Mouse (Mus musculus) small intestine, adult 2 months (tissue): ENCODE measurements around the gene Spns2. TPM values are rescaled to one million over a fixed set of nuclear protein-coding genes. Genes with fewer than 3 reads are reported as not detected.

Experiments
- H3K27ac ChIP-seq: fragments of 200-500 bp; 2 replicates; pipeline ENCODE4 v1.5.1; 2012; ENCODE audit warnings: low read depth, low read length, control low read depth, inconsistent platforms; ENCODE audit not compliant: insufficient read depth
- H3K27me3 ChIP-seq: fragments of 200-500 bp; 2 replicates; pipeline ENCODE4 v1.6.1; 2012; ENCODE audit warnings: mild to moderate bottlenecking, moderate library complexity, low read length, inconsistent platforms; ENCODE audit not compliant: control insufficient read depth, insufficient read depth
- H3K36me3 ChIP-seq: fragments of 200-500 bp; 2 replicates; pipeline ENCODE4 v1.6.1; 2012; ENCODE audit warnings: mild to moderate bottlenecking, low read length, control low read depth, inconsistent platforms; ENCODE audit not compliant: control insufficient read depth, insufficient read depth
- H3K4me1 ChIP-seq: fragments of 200-500 bp; 2 replicates; pipeline ENCODE4 v1.6.1; 2012; ENCODE audit warnings: low read length, inconsistent platforms, mixed read lengths; ENCODE audit not compliant: control insufficient read depth, insufficient read depth, insufficient read length
- H3K4me3 ChIP-seq: fragments of 200-500 bp; 2 replicates; pipeline ENCODE4 v1.5.1; 2012; ENCODE audit warnings: low read depth, mild to moderate bottlenecking, control low read depth, inconsistent platforms, low read length, moderate library complexity
- CTCF ChIP-seq: fragments of 200-500 bp; IDR thresholded peaks from 2 replicates; pipeline ENCODE4 v1.5.1; 2012; ENCODE audit warnings: low read depth, mild to moderate bottlenecking, control low read depth, inconsistent platforms, low read length, moderate library complexity, mixed read lengths; ENCODE audit not compliant: insufficient replicate concordance, insufficient read length; ENCODE audit errors: extremely low read depth
- POLR2A ChIP-seq: fragments of 200-500 bp; IDR thresholded peaks from 2 replicates; pipeline ENCODE4 v1.6.1; 2012; ENCODE audit warnings: low read depth, mild to moderate bottlenecking, control low read depth, inconsistent platforms, low read length, moderate library complexity
- WGBS: fragments of 180-500 bp; shearing (Covaris S2); methylation state at CpG from one replicate; pipeline ENCODE4 v1.1.7; 2018; 5-methylcytosine and 5-hydroxymethylcytosine counted together
- polyA plus RNA-seq: library from polyadenylated mRNA; depleted of rRNA; stranded (reverse); fragments of >200 nt; gene quantifications from 2 replicates; pipeline ENCODE4 v1.2.3, GENCODE M21; 2012

Gene Spns2
- polyA plus RNA-seq, 1 experiment: 77.7 TPM

DNA sequence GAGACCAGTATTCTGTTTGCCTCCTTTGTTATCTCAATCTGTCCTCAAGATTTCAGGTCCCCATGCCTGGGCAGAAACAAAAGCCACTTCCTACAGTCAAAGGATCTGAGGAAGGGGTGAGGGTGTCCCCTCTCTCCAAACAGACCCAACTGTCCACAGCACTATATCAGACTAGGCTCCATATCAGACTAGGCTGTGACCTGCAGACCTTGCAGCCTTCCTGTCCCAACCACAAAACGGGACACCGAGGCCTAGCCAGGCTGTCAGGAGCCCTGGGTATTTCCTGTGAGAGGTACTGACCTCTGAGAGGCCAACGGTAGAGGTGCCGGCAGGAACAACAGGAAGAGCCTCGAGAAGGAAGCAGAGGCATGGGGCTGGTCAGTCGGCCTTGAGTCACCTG, 5.2 kb downstream of the Spns2 start:
- Histone ChIP-seq H3K36me3 (no peaks in the 10 kb centered on the region), H3K4me3 (no peak overlapping the region), H3K27me3 (0 out of 2 replicates have a peak, but pooled peaks cover 3% of the 10 kb centered on the region), H3K27ac (peak overlapping the region; percentile 28; the same call in 1 of the 2 replicates), H3K4me1 (peaks cover 26% of the 10 kb centered on the region)
- TF ChIP-seq CTCF (no peak), POLR2A (no peak)
- WGBS: 44% methylated on average over 6 of the region's 6 CpGs

DNA sequence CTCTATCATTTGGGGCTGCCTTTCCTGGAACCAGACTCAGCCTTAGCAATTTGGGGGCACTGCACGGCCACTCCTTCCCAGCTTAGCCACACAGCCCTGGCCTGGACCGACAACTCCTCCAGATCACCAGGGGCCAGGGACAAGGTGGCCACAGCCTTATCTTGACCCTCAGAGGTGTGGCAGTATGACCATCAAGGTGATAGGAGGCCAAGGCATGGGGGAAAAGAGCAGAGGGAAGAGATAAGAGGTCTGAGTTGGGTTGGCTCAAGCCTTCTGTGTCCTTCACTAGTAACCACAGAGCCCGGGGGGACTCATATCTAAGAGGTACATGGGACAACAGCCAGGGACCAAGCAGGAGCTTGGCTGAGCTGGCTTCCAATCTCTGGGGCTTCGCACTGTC, 7.8 kb downstream of the Spns2 start:
- WGBS: 64% methylated on average over 4 of the region's 4 CpGs
- no peak overlapping the region for H3K4me3 ChIP-seq
- peaks cover 19% of the 10 kb centered on the region; the same call in 1 of the 2 replicates for H3K4me1 ChIP-seq
- no peaks in the 10 kb centered on the region for H3K27me3 ChIP-seq
- no peaks in the 10 kb centered on the region for H3K36me3 ChIP-seq
- H3K27ac ChIP-seq: 0 out of 2 replicates have a peak overlapping the region, but pooled peaks have one; percentile 7
- TF ChIP-seq POLR2A: no peak
- TF ChIP-seq CTCF: no peak

DNA sequence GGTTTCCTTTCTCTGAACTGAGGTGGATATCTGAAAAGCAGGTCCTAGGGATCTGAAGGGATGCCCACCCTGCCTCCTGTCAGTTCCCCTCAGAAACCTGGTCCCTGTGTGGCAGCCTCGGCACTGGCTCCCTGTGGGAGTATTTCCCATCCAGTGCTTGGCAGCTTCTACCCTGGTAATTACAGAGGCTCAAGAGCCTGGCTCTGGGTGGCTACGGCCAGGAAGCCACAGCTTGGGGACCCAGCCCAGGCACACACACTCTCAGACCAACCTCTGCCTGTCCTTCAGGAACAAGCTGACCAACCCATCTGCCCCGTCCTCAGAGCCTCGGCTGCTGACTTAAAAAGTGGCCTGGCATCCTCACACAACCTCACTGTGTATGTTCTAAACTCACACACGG, 8.4 kb downstream of the Spns2 start:
- TF ChIP-seq CTCF (no peak), POLR2A (no peak)
- WGBS: 69% methylated on average over 5 of the region's 5 CpGs
- peaks cover 22% of the 10 kb centered on the region; the same call in 1 of the 2 replicates for H3K4me1 ChIP-seq

DNA sequence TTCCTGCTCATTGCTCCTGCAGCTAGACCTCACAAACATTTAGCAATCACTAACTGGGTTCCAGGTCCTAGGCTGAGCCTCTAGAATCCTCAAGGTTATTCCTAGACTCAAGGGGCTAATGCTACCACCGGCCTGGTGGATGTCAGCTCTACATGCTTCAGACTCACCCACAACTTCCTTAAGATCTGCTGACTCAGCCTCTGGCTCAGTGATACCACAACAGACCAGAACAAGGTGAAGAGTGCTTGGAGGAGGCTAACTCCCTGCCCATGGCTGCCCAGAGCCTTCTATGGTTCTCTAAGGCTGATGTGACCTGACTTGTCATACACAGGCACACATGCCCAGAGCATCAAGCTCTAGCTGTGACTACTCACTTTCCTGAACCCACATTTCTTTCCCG, 10.2 kb downstream of the Spns2 start:
- H3K27ac ChIP-seq: no peak overlapping the region
- H3K4me3 ChIP-seq: no peak overlapping the region
- peaks cover 35% of the 10 kb centered on the region for H3K4me1 ChIP-seq
- H3K27me3 ChIP-seq: no peaks in the 10 kb centered on the region
- TF ChIP-seq POLR2A: no peak
- WGBS: 76% methylated on average over 2 of the region's 2 CpGs
- H3K36me3 ChIP-seq: no peaks in the 10 kb centered on the region

More for the DNA sequence above, 8.4 kb downstream of the Spns2 start:
- Histone ChIP-seq H3K27ac (no peak overlapping the region), H3K36me3 (no peaks in the 10 kb centered on the region), H3K27me3 (no peaks in the 10 kb centered on the region), H3K4me3 (no peak overlapping the region)

DNA sequence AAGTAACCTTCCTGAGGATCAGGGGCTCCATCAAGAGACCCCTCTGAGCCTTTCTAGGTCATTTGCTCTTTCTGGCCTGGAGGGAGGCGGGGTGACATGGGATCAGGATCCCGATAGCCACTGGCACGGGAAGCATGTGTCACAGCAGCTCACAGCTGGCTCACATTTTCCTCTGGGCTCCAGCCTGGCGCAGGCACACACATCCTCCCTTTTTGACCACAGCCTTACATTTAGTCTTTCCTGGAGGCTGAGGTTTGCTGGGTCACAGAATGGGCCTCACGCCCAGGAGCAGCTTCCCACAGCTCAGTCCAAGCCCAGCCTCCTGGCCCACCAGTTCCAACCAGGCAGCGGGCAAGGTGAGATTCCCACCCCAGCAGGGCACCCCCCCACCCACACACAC, 11.5 kb downstream of the Spns2 start:
- TF ChIP-seq POLR2A (no peak), CTCF (no peak)
- Histone ChIP-seq H3K36me3 (no peaks in the 10 kb centered on the region), H3K27ac (no peak overlapping the region), H3K4me3 (no peak overlapping the region), H3K4me1 (peaks cover 47% of the 10 kb centered on the region), H3K27me3 (no peaks in the 10 kb centered on the region)
- WGBS: 72% methylated on average over 6 of the region's 6 CpGs

DNA sequence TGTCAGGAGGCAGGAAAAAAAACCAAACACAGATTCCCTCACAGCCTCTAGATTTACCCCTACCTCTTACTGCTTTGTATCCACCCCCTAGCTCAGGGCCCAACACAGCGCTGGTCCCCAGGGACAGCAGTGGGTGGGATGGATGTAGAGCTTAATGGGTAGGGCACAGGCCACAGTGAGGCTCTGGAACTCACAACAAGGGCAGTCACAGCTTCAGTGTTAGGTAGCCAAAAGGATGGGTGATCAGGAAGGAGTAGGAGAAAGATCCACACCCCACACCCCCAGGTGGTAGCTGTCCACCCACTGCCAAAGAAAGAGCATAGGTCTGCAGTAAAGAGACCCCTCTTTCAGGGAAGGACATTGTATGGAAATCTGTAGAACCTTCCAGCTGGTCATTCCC, 12.1 kb downstream of the Spns2 start:
- Histone ChIP-seq H3K36me3 (no peaks in the 10 kb centered on the region), H3K4me3 (no peak overlapping the region), H3K27ac (no peak overlapping the region), H3K27me3 (no peaks in the 10 kb centered on the region), H3K4me1 (peaks cover 46% of the 10 kb centered on the region)
- 95% methylated on average over 1 of the region's 1 CpGs for WGBS
- TF ChIP-seq CTCF (no peak), POLR2A (no peak)

DNA sequence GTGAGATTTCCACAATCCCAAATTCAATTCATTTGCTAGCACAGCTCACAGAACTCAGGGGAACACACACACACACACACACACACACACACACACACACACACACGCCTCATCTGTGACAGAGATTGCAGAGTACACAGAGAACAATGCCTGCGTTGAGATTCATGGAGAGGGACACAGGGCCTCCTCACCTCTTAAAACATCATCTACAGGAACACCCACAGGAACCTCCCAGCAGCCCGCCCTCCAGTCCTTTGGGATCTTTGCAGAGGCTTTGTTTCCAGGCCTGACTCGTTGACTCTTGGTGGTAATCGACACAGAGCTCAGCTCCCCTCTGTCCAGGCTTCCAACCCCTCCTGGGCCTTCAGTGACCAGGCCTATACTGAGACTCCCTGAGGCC, 12.5 kb downstream of the Spns2 start:
- peaks cover 42% of the 10 kb centered on the region for H3K4me1 ChIP-seq
- 45% methylated on average over 5 of the region's 5 CpGs for WGBS
- no peaks in the 10 kb centered on the region for H3K27me3 ChIP-seq
- H3K4me3 ChIP-seq: no peak overlapping the region
- H3K27ac ChIP-seq: no peak overlapping the region
- TF ChIP-seq CTCF (no peak), POLR2A (no peak)
- no peaks in the 10 kb centered on the region for H3K36me3 ChIP-seq

DNA sequence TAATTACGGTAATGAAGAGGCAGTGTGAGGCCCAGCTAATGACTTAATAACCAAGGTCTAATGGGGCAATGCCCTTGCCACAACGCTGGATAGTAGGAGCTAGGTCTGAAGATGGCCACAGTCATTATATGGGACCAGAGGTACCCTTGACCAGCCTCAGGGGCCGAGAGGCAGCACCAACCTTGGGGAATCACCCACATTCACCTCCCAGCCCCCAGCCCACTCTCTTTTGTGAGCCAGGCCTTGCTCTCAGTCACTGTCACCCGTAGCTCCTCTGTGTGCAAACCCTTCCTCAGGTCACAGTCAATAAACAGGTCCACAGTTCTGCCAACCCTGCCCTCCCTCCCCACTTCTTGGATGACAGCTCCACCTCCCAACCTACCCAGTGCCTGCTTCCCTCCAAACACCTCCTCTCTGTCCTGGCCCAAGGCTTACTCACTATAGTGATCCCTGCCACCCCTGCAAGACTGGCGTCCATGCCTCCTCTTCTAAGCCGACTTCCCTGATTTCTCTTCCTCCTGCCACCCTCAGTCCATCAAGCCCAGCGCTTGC, 13.6 kb downstream of the Spns2 start:
- peaks cover 35% of the 10 kb centered on the region for H3K4me1 ChIP-seq
- H3K27ac ChIP-seq: peak overlapping the region; percentile 84
- H3K36me3 ChIP-seq: no peaks in the 10 kb centered on the region
- 71% methylated on average over 7 of the region's 7 CpGs for WGBS
- no peaks in the 10 kb centered on the region for H3K27me3 ChIP-seq
- TF ChIP-seq POLR2A (peak; percentile 22; the same call in 1 of the 2 replicates), CTCF (no peak)
- no peak overlapping the region for H3K4me3 ChIP-seq
